Mouse (Mus musculus) spleen, adult 12 weeks (tissue): ENCODE measurements around the gene Cracr2a.

Experiments
- DNase-seq: peaks from one replicate; pipeline ENCODE4 v3.0.0; 2022; ENCODE audit warnings: low spot score

Cracr2a gene

GRCm38 (mm10) chr6:127693681-127694080, 132.5 kb downstream of the Cracr2a start:
- no peak for DNase-seq

- DNase-seq = no peak
Measured at GRCm38 (mm10) chr6:127701036-127701783, 140.1 kb downstream of the Cracr2a start.

- DNase-seq = no peak
Measured at GRCm38 (mm10) chr6:127708218-127708628, 147.1 kb downstream of the Cracr2a start.

GRCm38 (mm10) chr6:127714906-127715305, 153.8 kb downstream of the Cracr2a start:
- no peak for DNase-seq

- DNase-seq = no peak
Measured at GRCm38 (mm10) chr6:127715428-127715827, 154.3 kb downstream of the Cracr2a start.

- DNase-seq = no peak
Measured at GRCm38 (mm10) chr6:127717239-127718137, 156.3 kb downstream of the Cracr2a start.

GRCm38 (mm10) chr6:127719875-127720274, 158.7 kb downstream of the Cracr2a start:
- no peak for DNase-seq

GRCm38 (mm10) chr6:127723126-127723525, 162.0 kb downstream of the Cracr2a start:
- DNase-seq = no peak
